In genomic region chr11:69855347-69855746, GRCm38 (mm10) we compare ENCODE assay signal across 7 mouse cellular contexts. TPM values are rescaled to one million over a fixed set of nuclear protein-coding genes. Genes with fewer than 3 reads are reported as not detected.
A peak's percentile ranks its signal among the peaks of the same experiment; 100 is the strongest.
DNase-seq lines count a peak whose midpoint lies in the region; ATAC-seq lines count a peak whose summit lies in the region.

No protein-coding gene starts in this region.

- peaks cover 20% of the 10 kb centered on the region for H3K36me3 ChIP-seq in heart, embryonic 15.5 days
- peaks cover 11% of the 10 kb centered on the region for H3K36me3 ChIP-seq in liver, embryonic 11.5 days (ENCODE audit: control insufficient read depth, insufficient read depth, low read length)

- H3K4me2 ChIP-seq in heart, embryonic 15.5 days: no peak overlapping the region
- H3K4me2 ChIP-seq in liver, embryonic 11.5 days: peak overlapping the region; percentile 49

- no peaks in the 10 kb centered on the region for H3K9me3 ChIP-seq in heart, embryonic 15.5 days (replicated peaks)
- no peaks in the 10 kb centered on the region for H3K9me3 ChIP-seq in liver, embryonic 11.5 days (ENCODE audit: control insufficient read depth, low read length)

- DNase-seq in spleen, adult 18-20 months: peak; percentile 29 to 58
- DNase-seq in spleen, adult 12 weeks (ENCODE audit: low spot score): no peak
- DNase-seq in cerebellum, postnatal 14 days: peak; percentile 64 to 80
- DNase-seq in liver, embryonic 11.5 days (ENCODE audit: low spot score): peak; percentile 53
- DNase-seq in spleen, postnatal 10 days (ENCODE audit: low spot score in 2 of 2): peak; percentile 80 to 84
- no peak for DNase-seq in frontal cortex, postnatal 36 days (ENCODE audit: low spot score in 2 of 2)

- H3K4me3 ChIP-seq in heart, embryonic 15.5 days: no peak overlapping the region
- no peak overlapping the region for H3K4me3 ChIP-seq in liver, embryonic 11.5 days (ENCODE audit: low read depth, low read length)

- peaks cover 24% of the 10 kb centered on the region for H3K4me1 ChIP-seq in heart, embryonic 15.5 days (replicated peaks)
- peaks cover 42% of the 10 kb centered on the region for H3K4me1 ChIP-seq in liver, embryonic 11.5 days (replicated peaks; ENCODE audit: control insufficient read depth, insufficient read depth, low read length)

- H3K27me3 ChIP-seq in heart, embryonic 15.5 days: peaks cover 29% of the 10 kb centered on the region
- peaks cover 23% of the 10 kb centered on the region for H3K27me3 ChIP-seq in liver, embryonic 11.5 days (replicated peaks; ENCODE audit: control insufficient read depth, insufficient read depth, low read length)

- 20% methylated on average over 16 of the region's 16 CpGs for WGBS in heart, embryonic 15.5 days
- 28% methylated on average over 16 of the region's 16 CpGs for WGBS in liver, embryonic 11.5 days

- no peak overlapping the region for H3K9ac ChIP-seq in heart, embryonic 15.5 days
- H3K9ac ChIP-seq in liver, embryonic 11.5 days (ENCODE audit: low read depth, low read length): peak overlapping the region; percentile 22; the same call in 1 of the 2 replicates

- peak; percentile 45; the same call in 1 of the 2 replicates for ATAC-seq in heart, embryonic 15.5 days (replicated peaks; ENCODE audit: insufficient number of reproducible peaks, insufficient read depth, low FRiP score, low read depth)
- ATAC-seq in liver, embryonic 11.5 days (replicated peaks; ENCODE audit: low FRiP score): peak; percentile 45

- no peak overlapping the region for H3K27ac ChIP-seq in heart, embryonic 15.5 days
- H3K27ac ChIP-seq in liver, embryonic 11.5 days (ENCODE audit: low read depth, low read length): peak overlapping the region; percentile 94

RNA-seq across cellular contexts. Expression of gene Tnk1, which starts 3.2 kb away (rescaled TPM):
- polyA plus RNA-seq in heart, embryonic 15.5 days (2015; fragmentation: Nextera tagmentation; extraction: Ambion mirVana): 0.31 and 0.80 TPM in 2 replicates
- 0.57 and 0.62 TPM in 2 replicates for polyA plus RNA-seq in liver, embryonic 11.5 days (2014; fragmentation: Nextera tagmentation; extraction: Ambion mirVana)

RNA-seq across cellular contexts. Expression of gene Plscr3, which starts 9.2 kb away (rescaled TPM):
- 68.5 and 81.4 TPM in 2 replicates for polyA plus RNA-seq in heart, embryonic 15.5 days (2015; fragmentation: Nextera tagmentation; extraction: Ambion mirVana)
- polyA plus RNA-seq in liver, embryonic 11.5 days (2014; fragmentation: Nextera tagmentation; extraction: Ambion mirVana): 63.5 and 70.1 TPM in 2 replicates

RNA-seq across cellular contexts. Expression of gene Tmem256, which starts 17.0 kb away (rescaled TPM):
- 291 and 359 TPM in 2 replicates for polyA plus RNA-seq in heart, embryonic 15.5 days (2015; fragmentation: Nextera tagmentation; extraction: Ambion mirVana)
- 336 and 370 TPM in 2 replicates for polyA plus RNA-seq in liver, embryonic 11.5 days (2014; fragmentation: Nextera tagmentation; extraction: Ambion mirVana)

RNA-seq across cellular contexts. Expression of gene Nlgn2, which starts 17.8 kb away (rescaled TPM):
- 1.6 and 2.2 TPM in 2 replicates for polyA plus RNA-seq in heart, embryonic 15.5 days (2015; fragmentation: Nextera tagmentation; extraction: Ambion mirVana)
- 2.8 and 3.4 TPM in 2 replicates for polyA plus RNA-seq in liver, embryonic 11.5 days (2014; fragmentation: Nextera tagmentation; extraction: Ambion mirVana)

RNA-seq across cellular contexts. Expression of gene Tmem95, which starts 22.5 kb away (rescaled TPM):
- polyA plus RNA-seq in heart, embryonic 15.5 days (2015; fragmentation: Nextera tagmentation; extraction: Ambion mirVana): not detected in 2 replicates
- polyA plus RNA-seq in liver, embryonic 11.5 days (2014; fragmentation: Nextera tagmentation; extraction: Ambion mirVana): not detected in 2 replicates

Comparison
In these comparisons a context has a peak if more than half of its experiments do, and no peak if none do; other contexts are left out.
1. DNase-seq: peak in spleen, adult 18-20 months (2 of 2), cerebellum, postnatal 14 days (2 of 2), liver, embryonic 11.5 days (single experiment) and spleen, postnatal 10 days (2 of 2); none in spleen, adult 12 weeks (single experiment) and frontal cortex, postnatal 36 days (0 of 2).